Mouse (Mus musculus): ENCODE measurements around the gene Ttc14.

The Ttc14 gene

GRCm38 (mm10) chr3:33799617-33800512 is at the start of gene Ttc14:
TSS of gene Ttc14 (plus strand) at chr3:33799832.
- DNase-seq: peak; percentile 98

DNA sequence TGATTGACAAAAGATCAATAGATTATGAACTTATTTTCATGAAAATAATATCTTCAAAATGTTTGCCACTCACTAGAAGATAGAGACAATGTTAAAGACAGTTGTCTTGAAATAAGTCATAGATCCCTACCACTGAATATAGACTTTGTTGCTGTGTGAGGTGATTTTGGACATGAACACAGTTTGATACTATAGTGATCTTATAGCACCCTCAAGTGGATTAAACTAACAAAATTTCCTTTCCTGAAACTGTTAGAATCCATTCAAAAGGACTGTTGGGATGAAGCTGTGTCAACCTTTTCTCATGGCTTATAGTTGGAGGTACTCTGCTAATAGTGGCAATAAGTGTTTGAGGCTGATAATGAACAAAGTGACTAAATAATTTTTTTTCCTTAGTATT is 8.7 kb upstream of the Ttc14 start:
- no peak for DNase-seq

GRCm38 (mm10) chr3:33800513-33800820 is 835 bp downstream of the Ttc14 start:
- no peak for DNase-seq

- no peak for DNase-seq
These were observed 7.5 kb downstream of the Ttc14 start for GRCm38 (mm10) chr3:33807151-33807550.

- DNase-seq: peak; percentile 28
These were observed 24.7 kb downstream of the Ttc14 start for GRCm38 (mm10) chr3:33824135-33824946.

DNA sequence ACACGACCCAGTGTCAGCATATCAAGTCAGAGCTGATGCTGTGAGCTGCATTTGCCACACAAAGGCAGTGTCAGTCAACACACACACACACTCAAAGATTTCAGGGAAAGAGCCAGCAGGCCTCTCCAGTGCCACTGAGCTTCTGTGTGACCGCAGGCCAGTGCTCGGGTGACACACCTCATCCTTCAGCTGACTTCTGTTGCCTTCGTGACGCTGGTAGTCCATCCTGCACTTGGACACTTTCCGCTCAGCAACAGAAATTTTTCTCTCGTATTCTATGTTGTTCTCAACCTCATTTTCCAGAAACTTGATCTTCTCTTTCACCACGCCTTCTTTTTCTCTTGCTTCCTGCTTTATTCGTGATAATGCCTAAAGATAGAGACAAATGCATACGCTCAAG is 32.7 kb downstream of the Ttc14 start:
- no peak for DNase-seq

DNA sequence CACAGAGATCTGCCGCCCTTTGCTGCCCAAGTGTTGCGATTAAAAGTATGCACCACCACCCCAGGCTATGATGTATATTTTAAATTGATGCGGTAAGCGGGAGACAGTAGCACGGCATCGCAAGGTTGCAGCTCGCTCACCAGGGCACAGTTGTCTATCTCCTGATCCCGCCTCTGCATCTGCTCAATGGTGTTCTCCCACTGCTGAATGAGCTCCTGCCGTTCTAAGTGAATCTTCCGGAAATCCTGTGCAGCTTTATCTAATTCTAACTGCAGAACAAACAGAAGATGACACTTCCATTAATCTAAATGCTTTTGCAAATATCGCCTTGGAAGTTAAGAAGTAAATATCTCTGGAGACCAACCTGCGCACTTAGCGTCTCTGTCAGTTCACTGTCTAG is 36.9 kb downstream of the Ttc14 start:
- DNase-seq: no peak

DNA sequence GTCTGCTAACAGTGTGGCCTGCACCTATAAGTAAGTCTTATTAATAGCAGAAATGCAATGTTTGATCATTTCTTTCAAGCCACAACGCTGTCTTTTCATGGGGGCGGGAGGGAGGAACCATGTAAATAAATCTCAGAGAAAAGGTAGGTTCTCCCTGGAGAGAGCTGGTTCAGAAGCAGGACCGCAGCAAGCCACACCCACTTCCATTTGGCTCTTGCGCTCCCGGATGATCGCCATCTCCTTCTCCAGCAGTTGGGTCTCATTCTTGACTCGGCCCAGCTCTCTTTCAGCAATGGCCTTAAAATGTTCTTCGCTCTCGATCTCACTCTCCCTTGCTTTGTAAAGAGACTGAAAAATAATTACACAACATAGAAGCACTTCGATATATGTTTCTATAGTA is 39.2 kb downstream of the Ttc14 start:
- DNase-seq: no peak

GRCm38 (mm10) chr3:33843801-33844632 is 44.4 kb downstream of the Ttc14 start, which contains the start of gene Ccdc39:
TSS of gene Ccdc39 (minus strand) at chr3:33844310.
- peak; percentile 68 for DNase-seq

DNA sequence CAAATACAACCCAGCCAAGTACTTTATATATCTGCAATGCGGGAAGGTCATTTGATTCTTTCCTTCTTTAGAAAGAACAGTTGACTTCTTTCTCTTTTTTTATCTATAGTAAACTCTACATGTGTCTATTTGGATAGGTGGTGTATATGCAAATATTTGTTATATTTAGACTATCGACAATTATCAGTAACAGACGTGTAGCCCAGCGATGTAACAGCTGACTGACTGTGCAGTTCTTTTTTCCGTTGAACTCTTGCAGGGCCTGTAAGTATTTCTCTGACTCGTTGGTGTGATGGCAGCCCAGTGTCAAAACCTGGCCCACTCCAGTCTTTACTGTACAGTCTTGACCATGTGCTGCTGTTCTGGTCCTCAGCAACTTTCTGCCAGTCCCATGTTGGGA is 47.0 kb downstream of the Ttc14 start:
- DNase-seq: no peak

GRCm38 (mm10) chr3:33850856-33851255 is 51.2 kb downstream of the Ttc14 start:
- DNase-seq: no peak

GRCm38 (mm10) chr3:33853062-33853461 is 53.4 kb downstream of the Ttc14 start:
- no peak for DNase-seq

DNA sequence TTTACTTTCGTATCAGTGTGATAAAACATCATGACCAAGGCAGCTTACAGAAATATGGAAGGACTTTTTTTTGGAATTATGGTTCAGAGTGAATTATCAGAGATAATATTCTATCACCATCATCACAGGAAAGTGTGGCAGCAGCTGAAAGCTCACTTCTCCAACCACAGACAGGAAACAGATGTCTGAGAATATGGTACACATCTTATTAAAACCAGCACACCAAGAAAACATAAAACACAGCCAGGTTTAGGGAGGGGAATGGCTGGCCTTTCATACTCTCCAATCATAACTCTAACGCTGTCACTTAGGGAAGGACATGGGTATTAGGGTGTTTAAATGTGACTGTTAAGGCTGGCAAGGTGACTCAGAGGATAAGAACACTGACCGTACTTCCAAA is 59.3 kb downstream of the Ttc14 start:
- no peak for DNase-seq

DNA sequence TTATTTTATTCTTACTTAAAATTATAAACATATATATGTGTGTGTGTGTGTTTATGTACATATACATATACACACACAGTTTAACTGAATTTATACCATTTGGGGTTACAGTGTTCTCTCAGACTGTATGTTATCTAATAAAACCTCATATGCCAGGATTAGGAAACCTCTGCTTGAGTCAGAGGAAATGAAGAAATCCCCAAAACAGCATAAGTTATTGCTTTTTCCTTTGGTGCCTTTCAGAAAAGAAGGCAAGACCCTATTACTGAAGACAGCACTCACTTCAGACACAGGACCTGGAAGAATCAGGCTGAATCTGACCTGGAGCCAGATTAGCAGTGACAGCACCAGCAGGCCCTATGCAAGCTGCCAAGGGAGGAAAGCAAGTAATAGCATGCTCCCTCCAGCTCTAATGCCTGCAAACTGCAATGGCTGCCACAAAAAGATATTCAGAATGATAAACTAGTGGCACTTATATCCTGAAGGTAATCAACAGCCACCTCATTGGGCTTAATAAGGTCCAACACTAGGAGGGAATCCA is 64.4 kb downstream of the Ttc14 start:
- DNase-seq: no peak

Data from thymus, postnatal 14 days (tissue).